Mouse (Mus musculus): ENCODE data around the gene Myct1. TPM values are rescaled to one million over a fixed set of nuclear protein-coding genes. Genes with fewer than 3 reads are reported as not detected.

Gene Myct1
- not detected in 2 replicates for polyA plus RNA-seq (2012; ENCODE audit: insufficient read depth, insufficient read length, low replicate concordance, missing spikeins)

- no peak within 1 kb of the TSS for H3K27ac ChIP-seq (ENCODE audit: insufficient read depth, low read depth, low read length)
- TF ChIP-seq POLR2A (IDR thresholded peaks at IDR 0.05; ENCODE audit: insufficient read depth, low read depth, low read length): no peak
- TF ChIP-seq CTCF (IDR thresholded peaks at IDR 0.05; ENCODE audit: insufficient read depth, low read depth, low read length): no peak
- WGBS: 55% methylated on average over 5 of the region's 5 CpGs
- no peak within 1 kb of the TSS for H3K4me3 ChIP-seq (ENCODE audit: insufficient read depth, low read depth, low read length)
- H3K4me1 ChIP-seq (ENCODE audit: control insufficient read depth, insufficient read depth, low read length): no peaks in the 10 kb centered on the region
These were observed at the start of gene Myct1 for GRCm38 (mm10) chr10:5593464-5593863. Gene Myct1 (plus strand): TSS chr10:5593775.

- peaks cover 15% of the 10 kb centered on the region for H3K4me1 ChIP-seq (ENCODE audit: control insufficient read depth, insufficient read depth, low read length)
- WGBS: 98% methylated on average over 5 of the region's 5 CpGs
- TF ChIP-seq CTCF (IDR thresholded peaks at IDR 0.05; ENCODE audit: insufficient read depth, low read depth, low read length): no peak
- no peak for TF ChIP-seq POLR2A (IDR thresholded peaks at IDR 0.05; ENCODE audit: insufficient read depth, low read depth, low read length)
- H3K4me3 ChIP-seq (ENCODE audit: insufficient read depth, low read depth, low read length): no peak overlapping the region
- H3K27ac ChIP-seq (ENCODE audit: insufficient read depth, low read depth, low read length): no peak overlapping the region
These were observed 47.1 kb upstream of the Myct1 start for GRCm38 (mm10) chr10:5546428-5546827.

- peaks cover 17% of the 10 kb centered on the region for H3K4me1 ChIP-seq (ENCODE audit: control insufficient read depth, insufficient read depth, low read length)
- WGBS: 75% methylated on average over 9 of the region's 9 CpGs
- no peak overlapping the region for H3K4me3 ChIP-seq (ENCODE audit: insufficient read depth, low read depth, low read length)
- H3K27ac ChIP-seq (ENCODE audit: insufficient read depth, low read depth, low read length): no peak overlapping the region
- TF ChIP-seq CTCF (IDR thresholded peaks at IDR 0.05; ENCODE audit: insufficient read depth, low read depth, low read length) (no peak), POLR2A (IDR thresholded peaks at IDR 0.05; ENCODE audit: insufficient read depth, low read depth, low read length) (no peak)
These were observed 45.8 kb upstream of the Myct1 start for GRCm38 (mm10) chr10:5547769-5548168.

- Histone ChIP-seq H3K27ac (ENCODE audit: insufficient read depth, low read depth, low read length) (peak overlapping the region; percentile 71), H3K4me1 (ENCODE audit: control insufficient read depth, insufficient read depth, low read length) (peaks cover 17% of the 10 kb centered on the region), H3K4me3 (ENCODE audit: insufficient read depth, low read depth, low read length) (peak overlapping the region; percentile 27)
- 53% methylated on average over 2 of the region's 2 CpGs for WGBS
- no peak for TF ChIP-seq POLR2A (IDR thresholded peaks at IDR 0.05; ENCODE audit: insufficient read depth, low read depth, low read length)
- TF ChIP-seq CTCF (IDR thresholded peaks at IDR 0.05; ENCODE audit: insufficient read depth, low read depth, low read length): no peak
These were observed 44.9 kb upstream of the Myct1 start for GRCm38 (mm10) chr10:5548651-5549050.

GRCm38 (mm10) chr10:5549871-5550167, 43.8 kb upstream of the Myct1 start:
- peak overlapping the region; percentile 93 for H3K27ac ChIP-seq (ENCODE audit: insufficient read depth, low read depth, low read length)
- TF ChIP-seq POLR2A (IDR thresholded peaks at IDR 0.05; ENCODE audit: insufficient read depth, low read depth, low read length): no peak
- TF ChIP-seq CTCF (IDR thresholded peaks at IDR 0.05; ENCODE audit: insufficient read depth, low read depth, low read length): no peak
- peak overlapping the region; percentile 86 for H3K4me3 ChIP-seq (ENCODE audit: insufficient read depth, low read depth, low read length)
- peaks cover 17% of the 10 kb centered on the region for H3K4me1 ChIP-seq (ENCODE audit: control insufficient read depth, insufficient read depth, low read length)
- 2% methylated on average over 6 of the region's 6 CpGs for WGBS

- TF ChIP-seq CTCF (IDR thresholded peaks at IDR 0.05; ENCODE audit: insufficient read depth, low read depth, low read length) (no peak; the same call in 1 of the 2 replicates), POLR2A (IDR thresholded peaks at IDR 0.05; ENCODE audit: insufficient read depth, low read depth, low read length) (0 out of 2 replicates have a peak, but pooled peaks have one; percentile 26)
- H3K4me1 ChIP-seq (ENCODE audit: control insufficient read depth, insufficient read depth, low read length): peaks cover 17% of the 10 kb centered on the region
- H3K4me3 ChIP-seq (ENCODE audit: insufficient read depth, low read depth, low read length): peak overlapping the region; percentile 86
- WGBS: 1% methylated on average over 43 of the region's 44 CpGs
- peak overlapping the region; percentile 93 for H3K27ac ChIP-seq (ENCODE audit: insufficient read depth, low read depth, low read length)
These were observed 43.2 kb upstream of the Myct1 start for GRCm38 (mm10) chr10:5550168-5551021.

GRCm38 (mm10) chr10:5551382-5551781, 42.2 kb upstream of the Myct1 start, which contains the start of gene Syne1:
Gene Syne1 (minus strand): TSS chr10:5551482.
- Histone ChIP-seq H3K27ac (ENCODE audit: insufficient read depth, low read depth, low read length) (peak within 1 kb of the TSS; percentile 93), H3K4me3 (ENCODE audit: insufficient read depth, low read depth, low read length) (peak within 1 kb of the TSS; percentile 86), H3K4me1 (ENCODE audit: control insufficient read depth, insufficient read depth, low read length) (peaks cover 17% of the 10 kb centered on the region)
- no peak for TF ChIP-seq CTCF (IDR thresholded peaks at IDR 0.05; ENCODE audit: insufficient read depth, low read depth, low read length)
- TF ChIP-seq POLR2A (IDR thresholded peaks at IDR 0.05; ENCODE audit: insufficient read depth, low read depth, low read length): no peak
- 88% methylated on average over 5 of the region's 5 CpGs for WGBS

- Histone ChIP-seq H3K27ac (ENCODE audit: insufficient read depth, low read depth, low read length) (no peak overlapping the region), H3K4me3 (ENCODE audit: insufficient read depth, low read depth, low read length) (no peak overlapping the region), H3K4me1 (ENCODE audit: control insufficient read depth, insufficient read depth, low read length) (peaks cover 5% of the 10 kb centered on the region)
- no peak for TF ChIP-seq POLR2A (IDR thresholded peaks at IDR 0.05; ENCODE audit: insufficient read depth, low read depth, low read length)
- peak; percentile 71 for TF ChIP-seq CTCF (IDR thresholded peaks at IDR 0.05; ENCODE audit: insufficient read depth, low read depth, low read length)
- 35% methylated on average over 5 of the region's 5 CpGs for WGBS
These were observed 38.6 kb upstream of the Myct1 start for GRCm38 (mm10) chr10:5554941-5555340.

- H3K4me3 ChIP-seq (ENCODE audit: insufficient read depth, low read depth, low read length): no peak overlapping the region
- no peaks in the 10 kb centered on the region for H3K4me1 ChIP-seq (ENCODE audit: control insufficient read depth, insufficient read depth, low read length)
- no peak for TF ChIP-seq POLR2A (IDR thresholded peaks at IDR 0.05; ENCODE audit: insufficient read depth, low read depth, low read length)
- TF ChIP-seq CTCF (IDR thresholded peaks at IDR 0.05; ENCODE audit: insufficient read depth, low read depth, low read length): no peak
- no peak overlapping the region for H3K27ac ChIP-seq (ENCODE audit: insufficient read depth, low read depth, low read length)
These were observed 34.8 kb upstream of the Myct1 start for GRCm38 (mm10) chr10:5558808-5559207.

All from olfactory bulb, adult 2 months (tissue).